Mouse (Mus musculus): ENCODE measurements around the gene Sult1a1.

Sult1a1 gene

DNA sequence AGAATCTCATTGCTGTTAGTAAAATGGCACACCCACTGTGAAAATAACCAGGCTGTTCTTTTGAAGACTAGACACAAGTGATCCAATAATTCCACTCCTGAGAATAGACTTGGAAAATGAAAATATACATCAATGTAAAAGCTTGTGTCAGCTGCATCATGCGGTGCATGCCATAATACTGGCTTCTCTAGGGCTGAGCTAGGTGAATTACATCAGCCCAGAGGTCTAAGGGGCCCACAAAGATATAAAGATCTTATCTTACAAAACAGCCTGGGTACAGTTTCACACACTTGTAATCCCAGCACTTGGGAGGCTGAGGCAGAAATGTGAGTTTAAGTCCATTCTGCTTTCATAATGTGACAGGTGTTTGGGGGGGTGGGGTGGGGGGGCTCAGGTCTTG lies 18.7 kb downstream of the Sult1a1 start:
- no peak for DNase-seq

DNA sequence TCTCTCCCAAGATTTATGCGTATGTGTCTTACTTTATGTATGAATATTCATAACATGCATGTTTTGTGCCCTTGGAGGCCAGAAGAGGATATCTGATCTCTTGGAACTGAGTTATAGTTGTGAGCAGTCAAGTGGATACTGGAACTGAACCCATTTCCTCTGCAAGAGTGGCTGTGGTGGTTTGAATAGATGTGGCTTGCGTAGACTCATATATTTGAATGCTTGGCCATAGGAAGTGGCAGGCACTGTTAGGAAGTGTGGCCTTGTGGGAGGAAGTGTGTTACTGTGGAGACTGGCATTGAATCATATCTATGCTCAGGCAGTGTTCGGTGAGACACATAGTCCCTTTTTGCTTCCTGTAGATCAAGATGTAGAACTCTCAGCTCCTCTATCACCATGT lies 20.5 kb downstream of the Sult1a1 start:
- DNase-seq: no peak

DNA sequence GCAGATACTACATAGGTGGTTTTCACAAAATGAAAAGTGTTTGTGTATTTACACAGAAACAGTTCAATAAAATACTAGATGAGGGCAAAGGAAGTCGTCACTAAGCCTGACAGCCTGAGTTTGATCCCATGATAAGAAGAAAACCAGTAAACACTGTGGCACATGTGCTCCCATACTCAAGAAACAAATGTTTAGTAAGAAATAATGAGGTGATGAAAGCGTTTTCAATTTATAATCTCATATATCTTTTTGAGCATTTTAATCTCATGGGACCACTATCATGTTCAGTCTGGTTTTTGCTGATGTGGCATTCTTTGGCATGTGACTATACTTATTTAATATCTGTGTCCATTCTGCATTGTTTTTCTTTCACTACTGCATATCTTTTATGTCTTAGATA lies 22.2 kb downstream of the Sult1a1 start:
- no peak for DNase-seq

DNA sequence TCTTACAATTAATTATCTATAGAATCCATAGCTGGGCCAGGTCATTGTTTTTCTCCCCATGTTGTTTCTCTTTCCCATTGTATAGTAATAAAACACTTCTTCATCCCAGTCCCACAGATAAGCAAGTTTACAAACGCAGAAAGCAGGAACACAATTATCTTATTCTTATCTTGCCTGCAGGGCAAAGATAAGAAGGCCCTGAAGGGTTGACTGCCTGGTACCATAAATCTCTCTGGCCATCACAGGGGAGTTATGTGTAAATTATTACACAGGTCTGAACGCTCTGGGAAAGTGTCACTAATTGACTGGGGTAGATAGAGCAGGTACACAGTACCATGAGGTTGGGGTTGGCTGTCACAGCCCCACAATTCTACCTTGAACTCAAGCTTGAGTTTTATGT lies 25.4 kb downstream of the Sult1a1 start:
- no peak for DNase-seq

DNA sequence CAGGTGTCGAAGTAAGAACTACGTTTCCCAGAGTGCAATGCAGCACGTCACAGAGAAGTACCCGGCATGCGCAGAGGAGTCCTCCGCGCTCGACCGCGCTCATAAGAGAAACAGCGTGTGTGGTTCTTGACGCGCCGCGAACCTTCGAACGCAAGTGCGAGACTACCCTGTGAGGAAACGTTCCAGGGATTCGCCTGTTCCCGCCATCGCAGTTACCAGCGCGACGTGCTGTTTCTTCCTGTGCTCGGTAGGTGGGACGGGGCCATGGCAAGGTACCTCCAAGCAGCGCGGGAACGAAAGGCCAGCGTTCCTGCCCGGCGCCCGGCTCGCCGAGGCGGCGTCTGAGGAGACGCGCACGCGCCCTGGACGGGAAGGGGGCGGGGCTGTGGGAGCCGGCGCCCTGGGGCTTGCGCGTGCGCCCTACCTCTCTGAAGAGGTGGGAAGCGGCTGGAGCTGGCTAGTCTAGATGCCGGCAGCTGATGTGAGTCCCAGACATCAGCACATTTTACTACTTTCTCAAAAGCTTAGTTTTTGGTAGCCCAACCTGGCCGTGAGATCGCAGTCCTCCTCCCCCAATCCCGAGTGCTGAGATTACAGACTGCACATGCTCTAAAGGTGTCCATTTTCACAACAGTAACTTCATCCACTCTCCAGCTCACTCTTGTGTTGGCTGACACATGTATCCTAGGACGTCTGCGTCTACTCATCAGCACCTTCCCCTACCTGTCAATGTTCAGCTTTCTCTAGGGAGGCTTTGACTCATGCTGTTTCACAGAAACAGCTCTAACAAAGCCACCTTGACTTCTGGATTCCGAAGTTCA lies 26.8 kb downstream of the Sult1a1 start, which contains the start of gene Sgf29:
Gene Sgf29, plus strand, starts transcription at position 79 of the 821 bp plus-strand sequence.
- peak; percentile 95 for DNase-seq

DNA sequence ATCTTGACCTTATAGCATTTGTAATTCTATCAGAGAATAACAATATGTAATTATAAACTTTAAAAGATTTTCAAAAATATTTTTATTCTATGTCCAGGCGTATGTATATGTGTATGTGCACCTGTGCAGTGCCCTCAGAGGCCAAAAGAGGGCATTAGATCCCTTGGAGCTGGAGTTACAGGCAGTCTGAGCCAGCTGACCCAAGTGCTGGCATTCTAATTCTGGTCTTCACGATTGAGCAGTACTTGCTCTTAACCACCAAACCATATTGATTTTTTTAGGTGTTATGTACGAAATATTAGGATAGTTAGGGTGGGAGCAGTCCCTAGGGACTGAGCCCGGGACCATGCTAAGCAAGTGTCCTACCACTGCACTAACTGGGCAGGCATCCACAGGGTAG lies 27.7 kb downstream of the Sult1a1 start:
- no peak for DNase-seq

DNA sequence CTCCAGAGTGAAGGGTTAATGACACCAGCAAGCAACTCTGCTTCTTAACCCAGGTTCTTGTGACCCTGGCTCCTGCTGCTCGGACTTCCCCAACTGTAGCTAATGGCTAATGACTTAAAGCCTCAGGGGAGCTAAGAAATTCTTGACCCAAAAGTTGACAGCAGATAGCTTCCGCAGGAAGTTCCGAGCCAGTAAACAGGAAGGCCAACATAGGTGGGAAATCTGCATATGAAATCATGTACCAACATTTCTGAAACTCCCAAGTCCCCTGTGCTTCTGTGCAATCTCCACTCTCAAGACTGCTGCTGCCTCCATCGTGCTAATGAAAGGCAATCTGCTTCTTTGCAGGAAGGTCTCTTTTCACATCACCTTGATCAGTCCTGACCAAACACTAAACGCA lies 30.5 kb downstream of the Sult1a1 start:
- no peak for DNase-seq

DNA sequence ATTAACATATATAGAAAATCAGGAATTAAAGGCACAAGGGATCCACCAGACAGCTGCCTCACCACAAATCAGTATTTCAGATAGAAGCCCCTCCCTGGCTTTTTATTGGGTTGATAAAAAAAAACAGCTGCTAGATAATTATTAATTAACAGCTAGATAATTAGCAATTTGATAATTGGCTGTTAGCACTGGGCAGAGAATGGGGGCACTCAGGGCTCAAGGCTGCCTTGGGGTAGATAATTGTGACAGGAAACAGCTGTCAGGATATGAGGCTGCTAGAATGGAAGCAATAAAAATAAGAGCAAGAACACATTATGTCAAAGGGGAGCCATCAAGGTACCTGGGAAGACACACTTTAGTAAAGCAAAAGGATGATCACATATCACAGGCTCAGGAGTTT lies 31.3 kb downstream of the Sult1a1 start:
- DNase-seq: no peak

DNA sequence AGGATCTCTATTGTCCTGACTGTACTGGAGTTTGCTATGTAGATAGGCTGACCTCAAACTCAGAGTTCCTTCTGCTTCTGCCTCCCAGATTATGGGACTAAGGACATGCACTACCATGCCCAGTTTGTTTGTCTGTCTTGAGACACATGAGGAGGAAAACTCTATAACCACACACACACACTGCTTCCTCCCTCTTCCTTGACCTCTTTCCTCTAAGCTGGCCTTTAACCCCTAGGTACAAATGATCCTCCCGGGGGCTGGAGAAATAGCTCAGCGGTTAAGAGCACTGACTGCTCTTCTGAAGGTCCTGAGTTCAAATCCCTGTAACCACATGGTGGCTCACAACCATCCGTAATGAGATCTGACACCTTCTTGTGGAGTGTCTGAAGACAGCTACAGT lies 31.9 kb downstream of the Sult1a1 start:
- DNase-seq: no peak

DNA sequence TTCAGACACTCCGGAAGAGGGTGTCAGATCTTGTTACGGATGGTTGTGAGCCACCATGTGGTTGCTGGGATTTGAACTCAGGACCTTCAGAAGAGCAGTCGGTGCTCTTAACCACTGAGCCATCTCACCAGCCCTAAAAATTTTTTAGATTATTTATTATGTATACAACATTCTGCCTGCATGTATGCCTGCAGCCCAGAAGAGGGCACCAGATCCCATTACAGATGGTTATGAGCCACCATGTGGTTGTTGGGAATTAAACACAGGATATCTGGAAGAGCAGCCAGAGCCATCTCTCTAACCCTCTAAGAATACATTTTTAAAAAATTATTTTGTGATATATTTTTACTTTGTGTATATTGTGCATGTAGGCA lies 33.0 kb downstream of the Sult1a1 start:
- peak; percentile 73 for DNase-seq

DNA sequence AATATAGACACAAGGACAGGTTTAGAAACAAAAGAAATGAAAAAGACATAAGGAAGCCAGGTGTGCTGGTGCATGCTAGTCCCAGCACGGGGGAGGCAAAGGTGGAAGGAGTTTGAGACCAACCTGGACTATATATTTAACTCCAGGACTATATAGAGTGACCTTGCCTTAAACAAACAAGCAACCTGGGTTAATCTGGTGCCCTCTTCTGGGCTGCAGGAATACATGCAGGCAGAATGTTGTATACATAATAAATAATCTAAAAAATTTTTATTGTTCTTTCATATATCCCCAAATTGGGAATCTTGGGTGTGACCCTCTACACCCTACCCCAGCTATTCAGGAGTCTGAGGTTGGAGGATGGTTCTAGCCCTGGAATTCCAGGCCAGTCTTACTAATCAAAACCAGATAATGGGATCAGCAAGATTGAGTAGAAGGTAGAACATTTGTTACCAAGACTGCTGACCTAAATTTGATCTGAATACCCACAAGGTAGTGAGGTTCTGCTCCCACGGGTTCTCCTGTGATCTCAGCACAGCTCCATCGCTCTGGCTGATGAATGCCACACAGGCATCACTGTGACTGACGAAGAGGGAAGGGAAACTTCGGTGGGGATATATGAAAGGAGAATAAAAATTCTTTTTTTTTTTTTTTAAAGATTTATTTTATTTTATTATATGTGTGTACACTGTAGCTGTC lies 33.5 kb downstream of the Sult1a1 start:
- DNase-seq: no peak

DNA sequence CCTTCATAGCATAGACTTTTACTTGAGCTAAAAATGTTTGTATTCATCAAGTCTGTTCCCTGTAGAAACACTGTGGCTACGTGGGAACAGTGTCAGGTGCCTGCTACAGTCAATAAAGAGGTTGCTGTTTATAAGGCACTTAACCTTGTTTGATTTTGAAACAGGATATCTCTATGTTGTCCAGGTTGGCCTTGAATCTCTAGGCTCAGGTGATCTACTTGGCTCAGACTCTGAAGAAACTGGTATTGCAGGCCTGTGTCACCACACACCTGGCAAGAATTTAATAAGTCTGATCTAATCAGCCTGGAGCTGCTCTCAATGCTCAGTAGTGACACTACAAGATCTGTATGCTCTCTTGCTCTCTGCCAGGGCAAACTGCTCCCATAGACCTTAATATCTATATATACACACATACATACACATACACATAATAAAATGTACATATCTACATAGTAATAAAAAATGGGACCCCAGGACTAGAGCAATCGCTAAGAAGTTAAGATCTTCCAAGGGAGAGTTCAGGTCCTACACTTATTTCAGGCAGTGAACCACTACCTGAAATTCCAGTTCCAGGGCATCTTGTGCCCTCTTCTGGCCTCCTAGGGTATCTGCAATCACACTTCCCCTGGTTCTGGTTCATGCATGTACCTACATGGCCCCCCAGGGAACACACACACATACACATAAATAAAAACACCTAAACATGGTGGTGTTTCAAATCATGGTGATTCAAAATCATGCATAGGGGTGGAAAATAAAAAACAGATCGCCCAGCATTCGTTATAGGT lies 39.3 kb downstream of the Sult1a1 start:
- peak; percentile 67 for DNase-seq

DNA sequence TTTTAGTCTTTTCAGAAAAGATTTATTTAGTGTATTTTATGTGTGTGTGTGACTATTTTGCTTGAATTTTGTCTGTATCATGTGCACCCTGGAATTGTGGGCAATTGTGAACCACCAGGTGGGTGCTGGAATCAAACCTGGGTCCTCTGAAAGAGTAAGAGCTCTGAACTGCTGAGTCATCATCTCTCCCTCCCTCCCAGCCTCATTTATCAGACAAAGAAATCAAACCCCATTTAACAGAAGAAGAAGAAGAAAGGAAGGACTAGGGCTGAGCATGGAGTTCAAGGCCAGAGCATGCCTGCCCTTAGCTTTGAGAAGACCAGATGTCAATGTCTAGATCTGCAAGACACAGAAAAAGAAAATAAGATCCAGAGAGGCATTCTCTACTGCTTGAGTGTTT lies 40.9 kb downstream of the Sult1a1 start:
- no peak for DNase-seq

DNA sequence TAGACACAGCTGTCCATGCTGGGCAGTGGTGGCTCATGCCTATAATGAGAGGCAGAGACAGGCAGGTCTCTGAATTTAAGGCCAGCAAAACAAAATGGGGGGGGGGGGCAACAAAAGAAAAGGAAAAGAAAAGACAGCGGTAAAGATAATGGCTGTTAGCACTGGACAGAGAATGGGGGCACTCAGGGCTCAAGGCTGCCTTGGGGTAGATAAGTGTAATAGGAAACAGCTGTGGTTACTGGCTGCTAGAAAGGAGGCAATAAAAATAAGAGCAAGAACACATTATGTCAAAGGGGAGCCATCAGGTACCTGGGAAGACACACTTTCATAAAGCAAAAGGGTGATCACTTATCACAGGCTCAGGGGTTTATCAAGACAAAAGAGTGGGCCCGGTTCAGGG lies 43.8 kb downstream of the Sult1a1 start:
- DNase-seq: no peak

DNA sequence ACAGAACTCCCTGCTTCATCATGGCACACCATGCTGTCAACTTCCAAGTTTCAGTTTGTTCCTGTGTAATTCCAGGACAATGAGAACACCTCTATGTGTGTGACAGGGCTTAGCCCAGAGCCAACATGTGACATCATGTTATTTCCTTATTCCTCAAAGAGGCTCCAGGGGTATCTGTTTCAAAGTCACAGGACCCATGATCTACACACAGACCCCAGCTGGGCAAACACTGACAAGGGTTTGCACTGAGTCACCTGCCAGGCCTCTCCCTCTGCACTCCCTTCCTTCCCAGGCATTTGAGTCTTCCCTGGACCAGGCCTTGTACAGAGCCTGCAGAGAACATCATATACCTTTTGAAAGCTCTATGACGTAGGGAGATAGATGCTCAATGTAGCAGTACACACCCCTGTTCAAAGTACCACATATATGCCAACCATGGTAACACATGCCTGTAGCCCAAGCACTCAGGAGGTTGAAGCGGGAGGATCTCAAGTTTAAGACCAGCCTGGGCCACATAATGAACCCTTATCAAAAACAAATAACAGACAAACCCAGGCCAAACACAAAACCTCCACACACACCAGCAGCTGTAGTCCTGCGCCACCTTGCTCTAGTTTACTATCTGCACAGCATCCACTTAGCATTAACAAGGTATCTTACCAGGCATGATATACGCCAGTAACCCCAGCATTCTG lies 45.3 kb downstream of the Sult1a1 start, which contains the start of gene Nupr1:
Gene Nupr1, minus strand, starts transcription at position 38 of the 695 bp plus-strand sequence.
- DNase-seq: no peak

DNA sequence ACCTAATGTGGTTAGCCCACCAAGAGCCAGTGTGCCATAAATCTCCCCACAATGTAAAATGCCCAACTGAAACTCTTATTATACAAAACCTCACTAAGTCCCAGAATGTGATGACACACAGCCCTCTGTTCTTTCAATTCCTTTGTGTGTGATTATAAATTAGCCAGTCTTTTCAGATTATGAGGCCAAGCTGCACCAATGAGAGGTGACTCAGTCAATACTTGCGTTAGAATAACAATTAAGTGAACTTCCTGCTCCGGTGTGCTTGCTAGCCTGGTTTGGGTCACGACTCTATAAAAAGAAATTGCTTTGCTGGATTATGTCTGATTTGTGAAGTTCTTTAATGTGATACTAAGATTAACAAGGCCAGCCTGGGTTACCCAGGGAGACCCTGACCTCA lies 46.3 kb downstream of the Sult1a1 start:
- no peak for DNase-seq

DNA sequence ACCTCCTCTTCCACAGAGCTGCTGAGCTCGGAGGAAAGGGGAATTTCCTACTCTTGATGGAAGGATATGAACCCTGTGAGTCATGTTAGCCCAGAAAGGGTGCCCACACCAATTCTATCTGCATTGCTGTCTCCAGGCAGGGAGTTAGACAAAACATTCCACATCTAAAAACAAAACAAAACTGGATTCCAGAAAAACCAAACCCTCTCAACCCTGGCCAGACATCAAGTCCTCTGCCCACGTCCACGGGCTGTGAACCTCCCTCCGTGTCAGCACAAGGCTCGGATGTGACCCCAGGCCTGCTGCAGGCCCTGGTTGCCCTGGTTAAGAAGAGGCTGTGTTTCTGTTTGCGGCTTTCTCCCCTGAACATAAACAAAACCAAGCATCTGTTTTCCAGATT lies 48.1 kb downstream of the Sult1a1 start:
- DNase-seq: peak; percentile 49

DNA sequence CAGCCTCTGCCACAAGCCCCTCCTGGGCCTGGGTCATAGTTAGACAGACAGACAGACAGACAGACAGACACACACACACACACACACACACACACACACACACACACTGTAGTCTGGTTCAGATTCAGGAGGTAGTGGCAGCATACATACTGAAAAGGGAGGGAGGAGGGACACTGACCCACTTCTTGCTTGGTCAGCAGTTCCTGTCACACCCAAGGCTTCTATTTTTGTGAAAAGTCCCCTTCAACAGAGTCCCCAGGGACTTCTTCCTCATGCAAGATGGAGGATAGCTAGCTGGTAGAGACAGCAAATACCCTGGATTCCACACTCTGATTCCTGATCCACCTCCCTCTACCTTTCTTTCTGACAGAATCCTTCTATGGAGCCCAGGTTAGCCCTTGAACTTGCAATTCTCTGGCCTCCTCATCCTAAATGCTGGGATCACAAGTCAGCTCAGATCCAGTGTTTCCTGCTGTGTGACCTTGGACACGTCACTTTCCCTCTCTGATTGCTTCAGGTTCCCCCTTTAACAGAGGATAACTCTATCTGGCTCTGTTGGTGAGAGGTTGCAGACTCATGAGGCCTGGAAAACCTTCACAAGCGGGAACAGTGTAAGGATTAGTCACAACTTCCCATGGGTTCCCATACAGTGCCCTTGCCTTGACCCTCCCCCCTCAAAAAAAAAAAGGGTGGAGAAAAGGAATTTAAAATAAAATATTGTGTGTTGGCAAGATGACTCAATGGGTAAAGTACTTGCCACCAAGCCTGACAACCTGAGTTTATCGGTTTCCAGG lies 50.2 kb downstream of the Sult1a1 start:
- DNase-seq: no peak

DNA sequence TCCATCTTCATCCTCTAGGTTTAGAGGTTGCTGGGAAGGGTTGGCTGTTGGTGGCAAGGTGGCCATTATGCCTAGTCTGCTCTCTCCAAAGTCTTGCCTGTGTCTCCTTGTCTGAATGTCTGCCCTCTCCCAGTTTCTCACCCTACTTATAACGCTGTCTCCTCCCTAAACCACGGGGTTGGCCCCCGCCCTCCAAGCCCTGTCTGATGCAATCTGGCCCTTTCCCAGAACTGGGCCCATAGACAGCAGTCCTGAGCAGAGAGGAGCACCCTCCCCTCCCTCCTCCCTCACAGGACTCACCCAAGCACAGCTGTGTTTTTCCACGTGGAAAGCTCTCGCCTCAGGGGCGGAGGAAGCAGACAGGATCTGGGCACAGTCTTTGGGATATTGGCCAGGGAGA lies 50.9 kb downstream of the Sult1a1 start:
- peak; percentile 94 for DNase-seq

DNA sequence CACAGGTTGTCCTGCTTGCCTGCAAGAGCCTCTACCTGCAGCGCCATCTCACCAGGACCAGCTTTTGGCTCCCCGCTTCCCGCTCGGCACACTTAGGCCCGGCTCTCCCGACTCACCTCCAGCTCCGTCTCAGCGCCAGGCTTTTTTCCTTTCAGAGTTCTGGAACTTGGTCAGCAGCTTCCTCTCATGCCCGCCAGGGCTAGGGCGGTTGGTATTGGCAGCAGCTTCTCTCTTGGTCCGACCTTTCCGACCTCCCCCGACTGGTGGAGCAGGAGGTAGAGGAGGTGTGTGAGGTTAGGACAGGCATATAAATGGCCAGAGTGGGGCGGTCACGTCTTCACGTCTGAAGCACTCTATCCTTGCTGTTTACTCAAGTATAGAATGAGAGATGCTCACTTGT lies 51.5 kb downstream of the Sult1a1 start:
- peak; percentile 49 for DNase-seq

DNA sequence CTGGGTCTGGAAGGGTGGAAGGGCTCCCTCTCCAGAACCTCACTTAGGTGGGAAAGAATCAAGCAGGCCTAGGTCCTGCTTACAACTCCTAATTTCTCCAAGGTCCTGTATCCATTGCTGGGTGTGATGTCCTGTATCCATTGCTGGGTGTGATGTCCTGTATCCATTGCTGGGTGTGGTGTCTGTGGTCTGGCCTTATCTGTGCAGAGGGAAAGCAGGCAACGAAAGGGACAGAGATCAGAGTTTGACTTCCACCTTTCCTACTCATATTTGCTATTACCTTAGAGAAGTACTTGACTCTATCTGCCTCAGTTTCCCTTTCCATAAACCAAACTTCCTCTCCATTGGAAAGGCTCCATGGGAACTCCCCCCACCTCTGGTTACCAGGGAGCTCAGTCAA lies 52.9 kb downstream of the Sult1a1 start:
- DNase-seq: no peak

Measured in lung, postnatal 10 days (tissue).